Mouse (Mus musculus): Measurements from ENCODE around the gene Pik3c2b.

Gene Pik3c2b

DNA sequence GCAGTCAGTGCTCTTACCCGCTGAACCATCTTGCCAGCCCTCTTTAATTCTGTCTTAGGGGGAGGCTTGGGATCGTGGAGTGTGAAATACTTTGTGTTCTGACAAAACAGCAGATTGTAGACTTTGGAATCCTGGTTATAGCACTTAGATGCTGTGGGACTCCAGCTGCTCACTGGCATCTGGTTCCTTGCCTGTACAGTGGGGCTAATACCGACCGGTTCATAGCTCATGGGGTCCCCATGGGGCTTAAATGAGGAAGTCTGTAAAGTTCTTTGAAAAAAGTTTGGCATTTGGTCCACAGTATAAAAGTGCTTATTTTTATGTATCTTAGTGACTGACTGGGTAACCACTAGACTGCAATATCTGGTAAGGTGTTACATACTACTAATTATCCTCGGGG, 90.3 kb downstream of the Pik3c2b start:
- no peak for DNase-seq

DNA sequence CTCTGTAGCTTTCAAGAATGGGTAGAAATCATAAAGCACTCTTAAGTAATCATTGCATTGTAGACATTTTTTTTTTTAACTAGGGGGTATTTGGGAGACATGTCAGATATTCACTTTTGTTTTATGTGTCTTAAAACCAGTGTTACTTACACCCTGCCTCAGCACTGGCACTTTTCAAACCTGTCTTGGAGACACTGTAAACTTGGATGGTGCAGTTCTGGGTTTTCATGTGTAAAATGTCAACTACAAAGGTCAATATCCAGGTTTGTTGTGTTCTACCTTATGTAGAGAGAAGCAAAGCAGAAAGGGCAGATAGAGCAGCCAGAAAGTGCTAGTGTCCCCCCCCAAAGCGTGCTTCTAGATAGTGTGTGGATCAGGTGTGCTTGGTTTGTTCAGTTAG, 92.9 kb downstream of the Pik3c2b start:
- no peak for DNase-seq

DNA sequence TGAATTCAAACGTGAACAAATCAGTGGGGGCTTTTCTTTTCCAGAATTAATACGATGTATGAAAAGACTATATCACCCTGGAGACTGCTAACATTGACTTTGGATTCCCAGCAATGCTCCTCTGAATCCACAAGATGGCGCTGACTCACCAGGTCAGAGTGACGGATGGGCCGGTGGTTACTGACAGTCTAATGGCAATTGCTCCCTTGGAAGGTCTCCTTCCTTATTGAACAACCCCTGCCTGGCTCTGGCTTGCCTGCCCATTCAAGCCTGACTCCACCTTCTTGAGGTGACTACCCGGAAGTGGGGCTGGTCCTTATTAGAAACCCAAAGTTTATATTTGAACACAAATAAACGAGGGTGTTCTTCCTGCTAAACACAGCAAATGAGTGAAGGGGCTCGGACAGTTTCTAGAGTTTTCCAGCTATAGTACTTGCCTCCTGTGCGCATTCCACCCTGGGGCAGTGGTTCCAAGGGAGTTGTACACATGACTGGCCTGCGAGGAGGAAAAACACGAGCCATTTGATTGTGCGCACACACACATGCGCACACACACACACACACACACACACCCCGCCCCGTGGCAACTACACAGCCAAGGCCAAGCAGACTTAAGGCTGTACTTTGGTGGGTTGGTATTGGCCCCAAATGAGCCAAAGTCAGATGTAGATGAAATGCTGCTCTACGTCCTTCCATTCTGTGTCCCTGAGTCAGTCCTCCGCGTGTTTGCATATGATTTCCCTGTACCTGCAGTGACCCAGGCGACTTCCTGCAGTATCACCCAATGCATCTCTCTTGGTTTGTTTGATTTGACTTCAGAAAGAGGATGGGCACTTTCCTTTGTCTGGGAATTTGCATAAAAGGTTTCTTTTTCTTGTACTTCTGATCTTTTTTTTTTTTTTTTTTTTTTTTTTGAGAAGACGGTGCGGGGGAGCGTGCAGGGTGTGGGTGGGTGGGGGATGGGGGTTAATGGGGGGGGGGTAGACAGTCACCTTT, 100.8 kb downstream of the Pik3c2b start:
- DNase-seq = peak; percentile 58

DNA sequence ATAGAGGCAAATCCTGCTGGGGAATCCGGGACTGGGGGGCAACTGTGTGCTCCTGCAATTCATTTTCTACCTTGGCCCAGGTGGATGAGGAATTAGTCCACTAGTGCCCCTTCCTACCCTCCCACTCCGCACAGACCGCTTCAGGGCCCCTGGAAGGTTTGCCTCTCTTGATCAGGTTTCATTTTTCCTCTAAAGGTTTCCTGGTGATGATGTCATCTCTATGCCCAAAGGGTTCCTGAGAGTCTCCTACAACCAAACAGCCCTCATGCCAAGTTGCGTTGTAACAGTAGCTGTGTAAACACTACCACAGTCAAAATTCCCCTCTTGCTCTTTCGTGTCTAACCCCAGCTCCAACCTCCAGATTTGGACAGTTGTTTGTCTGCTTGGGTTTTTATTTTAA, 101.9 kb downstream of the Pik3c2b start:
- DNase-seq = no peak

DNA sequence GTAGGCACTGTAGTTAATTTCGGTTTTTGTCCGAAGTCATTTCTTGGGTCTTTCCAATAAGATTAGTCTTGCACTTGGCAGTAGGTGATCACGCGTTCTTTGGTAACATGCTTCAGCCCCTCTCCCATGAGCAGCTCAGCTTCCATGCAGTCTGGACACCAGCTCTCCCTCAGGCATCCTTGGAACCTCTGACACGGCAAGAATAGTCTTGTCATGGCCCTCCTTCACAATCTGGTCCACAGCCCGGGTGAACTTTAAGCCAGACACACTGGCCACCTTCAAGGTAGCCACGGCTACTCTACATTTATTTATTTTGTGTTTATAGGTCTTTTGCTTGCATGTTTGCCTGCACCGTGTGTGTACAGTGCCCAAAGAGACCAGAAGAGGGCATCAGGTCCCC, 102.7 kb downstream of the Pik3c2b start:
- DNase-seq = no peak

DNA sequence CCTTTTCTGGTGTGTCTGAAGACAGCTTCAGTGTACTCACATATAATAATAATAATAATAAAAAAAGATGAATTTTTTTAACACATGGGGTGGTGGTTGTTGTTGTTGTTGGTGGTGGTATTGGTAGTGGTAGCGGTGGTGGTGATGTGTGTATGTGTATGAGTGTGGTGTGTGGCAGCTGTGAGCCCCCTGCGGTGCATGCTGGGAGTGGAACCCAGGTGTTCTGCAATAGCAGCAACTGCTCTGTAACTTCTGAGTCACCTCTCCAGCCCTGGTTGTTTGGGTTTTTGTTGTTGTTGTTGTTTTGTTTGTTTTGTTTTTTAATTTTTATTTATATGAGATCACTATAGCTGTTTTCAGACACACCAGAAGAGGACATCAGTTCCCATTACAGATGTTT, 105.1 kb downstream of the Pik3c2b start:
- DNase-seq = no peak

DNA sequence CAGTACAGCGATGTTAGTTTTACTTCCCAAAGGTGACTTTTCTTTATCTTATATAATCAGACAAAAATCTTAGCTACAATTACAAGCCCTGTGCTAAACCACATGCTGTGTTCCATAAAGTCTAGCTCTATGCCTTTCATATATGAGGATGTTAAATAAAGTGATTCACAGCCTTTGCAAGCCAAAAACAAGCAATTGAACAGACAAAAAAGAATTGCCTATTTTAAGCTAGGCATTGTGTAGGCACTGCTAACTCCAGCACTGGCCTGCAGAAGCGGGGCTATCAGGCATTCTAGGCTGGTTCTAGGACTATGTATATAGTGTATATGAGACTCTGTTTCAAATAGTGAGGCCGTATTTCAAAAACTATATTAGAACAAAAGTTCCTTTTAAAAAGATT, 106.7 kb downstream of the Pik3c2b start:
- no peak for DNase-seq

DNA sequence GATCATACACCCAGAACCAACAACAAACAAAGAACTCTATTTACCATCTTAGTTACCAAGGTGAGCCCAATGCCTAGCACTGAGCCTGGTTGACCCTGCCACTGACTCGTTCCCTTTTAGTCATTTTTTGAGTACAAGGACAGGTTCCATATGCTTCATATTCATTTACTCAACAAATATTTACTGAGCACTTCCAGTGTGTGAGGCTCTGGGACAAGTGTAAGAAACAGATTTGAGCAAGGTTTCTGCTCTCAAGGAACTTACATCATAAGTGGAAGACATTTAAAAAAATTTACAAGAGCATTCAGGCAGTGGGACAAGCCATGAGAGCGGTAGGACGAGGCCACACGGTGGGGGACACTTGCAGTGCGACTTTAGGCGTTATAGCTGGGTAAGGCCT, 109.8 kb downstream of the Pik3c2b start:
- DNase-seq = no peak

Data from thymus, postnatal 4 days (tissue).